Mouse (Mus musculus): Measurements from ENCODE around the gene Hcfc1r1. TPM values are rescaled to one million over a fixed set of nuclear protein-coding genes. Genes with fewer than 3 reads are reported as not detected.

Hcfc1r1 gene
- 122 and 166 TPM in 2 replicates for polyA plus RNA-seq (2015; fragmentation: Nextera tagmentation; extraction: Ambion mirVana)

DNA sequence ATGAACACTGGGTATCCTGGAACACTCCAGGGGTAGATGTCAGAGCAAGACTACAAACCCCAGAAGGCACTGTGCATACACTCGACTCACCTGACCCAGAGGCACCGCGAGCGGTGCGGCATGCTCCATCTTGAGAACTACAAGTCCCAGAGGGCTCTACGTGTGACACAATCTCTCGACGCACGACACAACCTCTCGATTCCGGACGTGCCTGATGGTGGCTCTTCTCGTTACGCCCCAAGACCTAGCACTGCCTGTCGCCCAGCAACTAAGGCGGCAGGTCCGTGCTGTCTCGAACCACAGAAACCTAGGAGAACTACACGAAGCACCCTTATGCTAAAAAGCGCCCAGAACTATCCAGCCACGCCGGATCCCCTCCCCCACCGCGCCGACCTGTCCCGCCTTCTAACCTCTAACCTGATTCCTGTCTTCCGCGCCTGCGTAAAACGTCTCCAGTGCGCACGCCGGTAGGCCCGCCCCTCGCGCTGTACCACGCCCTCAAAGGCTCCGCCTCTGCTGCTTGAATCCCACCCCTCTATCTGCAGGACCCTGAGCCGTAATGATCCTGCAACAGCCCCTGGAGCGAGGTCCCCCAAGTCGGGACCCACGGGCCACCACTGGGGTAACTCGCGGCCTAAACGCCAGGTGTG, at the start of gene Hcfc1r1, which contains the start of gene Thoc6:
Gene Hcfc1r1 (plus strand): TSS at position 173 of the 650 bp plus-strand sequence.
Gene Thoc6 (minus strand): TSS at position 459 of the 650 bp plus-strand sequence.

DNA sequence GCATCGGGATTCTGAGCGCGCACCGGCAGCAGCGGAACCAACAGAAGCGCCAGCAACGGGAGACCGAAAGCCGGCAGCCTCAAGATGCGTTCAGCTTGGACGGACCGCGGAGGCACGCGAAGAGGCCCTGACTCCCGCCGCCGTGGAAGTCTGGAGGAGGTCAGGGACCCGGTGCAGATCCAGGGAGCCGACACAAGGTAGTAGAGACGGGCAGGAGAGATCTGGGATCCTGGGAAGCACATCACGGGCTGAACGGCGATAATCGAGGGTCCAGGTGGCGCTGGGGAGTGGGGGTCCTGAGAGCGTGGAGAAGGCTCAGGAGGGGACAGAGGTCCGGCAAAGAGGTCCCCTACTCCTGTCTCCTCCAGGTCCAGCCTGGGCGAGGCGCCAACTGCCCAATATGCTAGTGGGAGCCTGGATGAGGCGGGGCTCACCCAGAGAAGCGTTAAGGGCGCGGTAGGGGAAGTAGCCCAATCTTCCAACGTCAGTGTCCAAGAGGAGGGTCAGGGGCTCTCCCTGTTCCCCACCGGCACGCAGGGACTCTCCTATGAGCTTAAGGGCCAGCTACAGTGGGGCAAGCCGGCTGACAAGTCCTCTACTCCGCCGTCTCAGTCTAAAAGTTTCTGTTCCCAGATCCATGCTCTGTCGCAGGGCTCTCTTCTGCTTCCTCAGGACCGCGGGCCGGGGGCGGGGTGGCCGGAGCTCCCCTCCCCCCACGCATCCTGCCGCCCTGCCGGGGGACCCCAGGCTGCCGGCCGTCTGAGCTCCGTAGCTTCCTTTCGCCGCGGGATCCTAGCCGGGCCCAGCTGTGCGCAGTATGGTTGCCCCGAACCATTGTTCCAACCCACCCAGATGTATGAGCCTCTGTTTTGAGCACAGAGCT, 28.5 kb upstream of the Hcfc1r1 start, which contains the start of gene Mmp25:
Gene Mmp25 (minus strand): TSS at position 665 of the 883 bp plus-strand sequence.

DNA sequence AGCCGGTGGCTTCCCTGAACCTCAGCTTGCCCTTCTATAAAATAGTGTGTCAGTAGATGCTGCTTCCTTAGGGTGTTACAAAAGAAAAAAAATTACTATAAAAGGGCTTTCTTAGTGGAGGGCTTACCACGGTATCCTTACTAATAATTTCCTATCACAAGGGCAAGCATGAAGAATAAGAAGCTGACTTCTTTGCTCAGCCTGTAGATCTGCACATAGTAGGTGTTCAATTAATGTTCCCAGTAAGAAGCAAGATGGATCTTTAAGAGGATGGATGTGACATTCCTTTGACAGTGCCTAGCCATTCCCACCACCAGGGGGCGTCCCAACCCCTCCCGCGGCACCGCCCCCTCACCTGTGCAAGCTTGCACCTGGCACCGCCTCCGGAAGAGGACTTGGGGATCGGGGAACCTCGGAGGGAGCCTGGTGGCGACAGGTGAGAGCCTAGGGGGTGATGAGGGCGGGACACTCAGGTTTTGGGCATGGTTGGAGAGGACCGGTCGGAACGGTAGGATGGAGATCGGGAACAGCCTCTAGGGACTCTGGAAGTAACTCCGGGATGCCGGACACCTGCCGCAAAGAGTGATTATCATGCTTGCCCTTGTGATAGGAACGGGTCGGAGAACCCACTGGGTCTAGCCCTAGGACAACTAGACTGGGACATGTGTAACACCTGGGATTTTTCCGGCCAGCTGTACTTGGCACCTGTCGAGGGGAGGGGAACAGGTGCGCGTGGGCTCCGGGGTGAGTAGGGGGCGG, 13.1 kb upstream of the Hcfc1r1 start, which contains the start of gene Bicdl2:
Gene Bicdl2 (plus strand): TSS at position 390 of the 759 bp plus-strand sequence.

DNA sequence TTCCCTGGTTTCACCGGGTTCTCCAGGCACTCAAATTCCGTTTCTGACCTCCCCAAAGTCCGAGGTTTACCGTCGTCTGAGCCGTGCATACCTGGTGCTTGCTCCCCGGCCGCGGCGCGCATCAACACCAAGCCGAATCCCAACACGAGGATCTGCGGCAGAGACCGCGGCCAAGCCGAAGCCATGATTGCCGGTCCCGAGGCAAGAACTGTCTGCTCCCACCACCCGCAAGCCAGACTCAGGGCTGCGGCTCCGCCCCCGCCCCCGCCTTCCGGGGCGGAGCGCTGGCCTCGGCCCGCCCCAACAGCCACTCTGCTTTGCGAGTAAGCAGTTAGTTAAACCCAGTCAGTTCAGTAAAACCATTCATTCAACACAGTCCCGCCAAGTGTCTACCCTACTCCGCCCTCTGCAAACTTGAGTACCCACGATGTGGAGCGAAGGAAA, 3.9 kb downstream of the Hcfc1r1 start, which contains the start of gene Tnfrsf12a:
Gene Tnfrsf12a (minus strand): TSS at position 233 of the 444 bp plus-strand sequence.

DNA sequence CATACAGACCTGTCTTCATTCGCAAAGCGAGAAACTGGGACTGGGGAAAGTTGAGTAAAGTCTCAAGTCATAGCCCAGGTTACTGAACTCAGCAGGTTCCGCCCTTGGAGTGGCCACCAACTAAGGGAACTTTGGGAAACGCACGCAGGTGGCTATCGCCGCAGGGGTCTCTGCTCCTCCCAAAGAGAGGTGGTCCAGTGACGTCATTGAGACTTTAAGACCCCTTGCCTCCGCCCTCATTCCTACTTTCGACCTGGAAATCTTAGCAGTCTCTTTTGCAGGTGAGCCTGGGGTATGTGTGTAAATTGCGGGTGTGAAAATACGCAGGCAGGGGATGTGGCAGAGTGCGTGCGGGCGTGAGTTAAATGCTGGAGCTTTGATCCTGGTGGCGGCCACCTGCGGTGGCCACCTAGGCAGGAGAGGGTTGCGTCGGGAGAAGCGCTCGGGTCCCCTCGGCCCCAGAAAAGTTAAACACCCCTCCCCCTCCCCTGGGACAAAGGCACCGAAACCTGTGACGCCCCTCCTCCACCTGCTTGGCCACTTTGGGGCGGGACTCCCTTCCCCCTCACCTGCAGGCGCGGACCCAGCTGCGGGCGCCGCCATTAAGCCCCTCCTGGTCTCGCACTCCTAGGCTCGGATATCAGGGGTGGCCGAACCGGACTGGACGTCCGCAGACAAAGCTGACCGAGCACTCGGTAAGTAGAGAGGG, 5.9 kb downstream of the Hcfc1r1 start, which contains the start of gene Cldn6:
Gene Cldn6 (plus strand): TSS at position 123 of the 709 bp plus-strand sequence.

DNA sequence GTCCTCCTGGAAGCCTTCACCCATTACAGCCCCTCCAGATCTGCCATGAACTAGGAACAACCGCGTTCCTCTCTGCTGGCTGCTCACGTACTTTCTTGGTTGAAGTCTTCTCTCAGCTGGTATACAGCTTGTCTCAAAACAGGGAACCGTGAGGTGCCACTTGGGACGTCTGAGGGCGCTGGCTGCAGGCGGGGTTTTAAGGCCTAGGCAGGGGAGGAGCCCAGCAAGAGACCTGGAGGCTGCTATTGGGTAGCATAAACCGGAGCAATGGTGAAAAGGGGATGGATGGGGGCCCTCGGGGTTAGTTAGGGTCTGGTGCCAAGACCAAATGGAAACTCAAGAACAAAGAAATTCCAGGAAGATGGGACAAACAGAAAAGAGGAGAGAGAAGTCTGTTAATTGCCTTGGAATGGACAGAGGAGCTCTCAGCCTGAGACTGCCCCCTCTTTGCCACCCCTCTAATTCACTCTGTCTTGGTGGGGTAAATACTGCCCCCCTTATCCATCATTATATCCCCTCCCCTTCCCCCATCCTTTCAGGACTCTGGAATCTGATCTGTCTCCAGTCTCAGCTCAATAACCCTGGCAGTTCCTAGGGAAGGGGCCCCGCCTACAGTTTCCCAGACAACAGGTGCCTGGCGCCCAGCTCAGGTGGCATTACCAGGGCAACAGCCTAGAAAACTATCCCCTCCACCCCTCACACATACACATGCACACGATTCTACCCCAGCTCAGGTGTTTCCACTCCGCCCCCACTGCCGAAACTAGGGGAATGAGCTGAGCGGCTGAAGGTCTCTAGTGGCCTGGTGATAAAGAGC, 10.7 kb downstream of the Hcfc1r1 start, which contains the start of gene Cldn9:
Gene Cldn9 (minus strand): TSS at position 171 of the 817 bp plus-strand sequence.

DNA sequence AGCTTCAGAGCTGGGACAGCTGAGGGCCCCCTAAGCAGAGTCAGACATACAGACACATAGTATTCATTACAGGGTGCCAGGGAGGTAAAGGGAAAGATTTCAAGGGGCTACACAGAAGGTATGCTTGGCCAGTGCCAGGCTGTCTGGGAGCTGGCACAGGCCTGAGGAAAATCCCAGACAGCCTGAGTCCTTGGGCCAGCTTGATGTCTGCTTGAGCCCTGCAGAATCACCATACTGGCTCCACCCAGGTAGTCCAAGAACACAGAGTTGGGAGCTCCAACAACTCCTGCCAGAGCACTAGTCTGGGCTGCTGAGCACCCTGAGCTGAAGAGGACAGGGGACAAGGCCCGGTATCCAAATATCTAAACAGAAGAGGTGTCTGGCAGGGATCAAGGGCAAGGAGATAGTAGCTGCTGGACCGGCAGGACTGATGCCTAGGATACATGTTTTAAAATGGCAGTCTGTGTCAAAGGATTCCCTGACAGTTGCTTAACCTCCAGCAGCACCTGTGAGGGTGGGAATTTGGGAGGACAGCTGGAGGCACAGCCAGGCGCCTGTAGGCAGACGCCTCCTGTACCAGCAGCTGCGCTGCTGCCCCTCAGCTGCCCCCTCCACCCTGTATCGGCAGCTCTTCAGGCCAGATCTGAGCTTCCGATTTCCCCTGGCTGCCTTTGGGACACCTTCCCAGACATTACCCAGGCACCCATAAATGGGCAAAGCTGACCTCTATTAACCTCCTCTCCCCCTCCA, 49.2 kb downstream of the Hcfc1r1 start, which contains the start of gene 1520401A03Rik:
Gene 1520401A03Rik (minus strand): TSS at position 408 of the 750 bp plus-strand sequence.

Other genes with a start within 250 kb of the Hcfc1r1 start
- gene Vmn2r117, start 193.9 kb upstream of the Hcfc1r1 start, polyA plus RNA-seq (2015; fragmentation: Nextera tagmentation; extraction: Ambion mirVana) = not detected in 2 replicates
- gene Zfp213, start 109.4 kb upstream of the Hcfc1r1 start, polyA plus RNA-seq (2015; fragmentation: Nextera tagmentation; extraction: Ambion mirVana) = 13.5 and 13.7 TPM in 2 replicates
- gene Zfp13, start 74.1 kb upstream of the Hcfc1r1 start, polyA plus RNA-seq (2015; fragmentation: Nextera tagmentation; extraction: Ambion mirVana) = 10.3 and 13.2 TPM in 2 replicates
- gene Zscan10, start 72.7 kb upstream of the Hcfc1r1 start, polyA plus RNA-seq (2015; fragmentation: Nextera tagmentation; extraction: Ambion mirVana) = not detected in 2 replicates
- 0.25 and 0.30 TPM in 2 replicates for gene Mmp25, start 28.3 kb upstream of the Hcfc1r1 start, polyA plus RNA-seq (2015; fragmentation: Nextera tagmentation; extraction: Ambion mirVana)
- 0.30 TPM in 1 of 2 replicates, not detected in the other for gene Bicdl2, start 13.1 kb upstream of the Hcfc1r1 start, polyA plus RNA-seq (2015; fragmentation: Nextera tagmentation; extraction: Ambion mirVana)
- 19.0 and 25.0 TPM in 2 replicates for gene Thoc6, start 286 bp downstream of the Hcfc1r1 start, polyA plus RNA-seq (2015; fragmentation: Nextera tagmentation; extraction: Ambion mirVana)
- gene Tnfrsf12a, start 3.9 kb downstream of the Hcfc1r1 start, polyA plus RNA-seq (2015; fragmentation: Nextera tagmentation; extraction: Ambion mirVana) = 61.5 and 84.3 TPM in 2 replicates
- 0.36 and 3.4 TPM in 2 replicates for gene Cldn6, start 5.7 kb downstream of the Hcfc1r1 start, polyA plus RNA-seq (2015; fragmentation: Nextera tagmentation; extraction: Ambion mirVana)
- 1.0 and 3.0 TPM in 2 replicates for gene Cldn9, start 10.4 kb downstream of the Hcfc1r1 start, polyA plus RNA-seq (2015; fragmentation: Nextera tagmentation; extraction: Ambion mirVana)
- gene 1520401A03Rik, start 49.2 kb downstream of the Hcfc1r1 start, polyA plus RNA-seq (2015; fragmentation: Nextera tagmentation; extraction: Ambion mirVana) = 1.2 and 3.5 TPM in 2 replicates
- 12.8 and 16.6 TPM in 2 replicates for gene Pkmyt1, start 52.7 kb downstream of the Hcfc1r1 start, polyA plus RNA-seq (2015; fragmentation: Nextera tagmentation; extraction: Ambion mirVana)
- 17.0 and 21.6 TPM in 2 replicates for gene Paqr4, start 67.3 kb downstream of the Hcfc1r1 start, polyA plus RNA-seq (2015; fragmentation: Nextera tagmentation; extraction: Ambion mirVana)
- gene Kremen2, start 72.2 kb downstream of the Hcfc1r1 start, polyA plus RNA-seq (2015; fragmentation: Nextera tagmentation; extraction: Ambion mirVana) = 0.19 and 0.54 TPM in 2 replicates
- gene Flywch1, start 98.0 kb downstream of the Hcfc1r1 start, polyA plus RNA-seq (2015; fragmentation: Nextera tagmentation; extraction: Ambion mirVana) = 51.5 and 54.6 TPM in 2 replicates
- 28.8 and 51.4 TPM in 2 replicates for gene Flywch2, start 112.5 kb downstream of the Hcfc1r1 start, polyA plus RNA-seq (2015; fragmentation: Nextera tagmentation; extraction: Ambion mirVana)
- gene Srrm2, start 116.9 kb downstream of the Hcfc1r1 start, polyA plus RNA-seq (2015; fragmentation: Nextera tagmentation; extraction: Ambion mirVana) = 291 and 447 TPM in 2 replicates
- 1,156 and 1,274 TPM in 2 replicates for gene Elob, start 155.5 kb downstream of the Hcfc1r1 start, polyA plus RNA-seq (2015; fragmentation: Nextera tagmentation; extraction: Ambion mirVana)
- not detected in 2 replicates for gene Prss33, start 162.5 kb downstream of the Hcfc1r1 start, polyA plus RNA-seq (2015; fragmentation: Nextera tagmentation; extraction: Ambion mirVana)
- gene Prss32, start 170.3 kb downstream of the Hcfc1r1 start, polyA plus RNA-seq (2015; fragmentation: Nextera tagmentation; extraction: Ambion mirVana) = not detected in 2 replicates
- gene Prss41, start 170.6 kb downstream of the Hcfc1r1 start, polyA plus RNA-seq (2015; fragmentation: Nextera tagmentation; extraction: Ambion mirVana) = 0.52 and 0.57 TPM in 2 replicates
- not detected in 2 replicates for gene Prss21, start 194.5 kb downstream of the Hcfc1r1 start, polyA plus RNA-seq (2015; fragmentation: Nextera tagmentation; extraction: Ambion mirVana)
- gene Dcpp1, start 207.3 kb downstream of the Hcfc1r1 start, polyA plus RNA-seq (2015; fragmentation: Nextera tagmentation; extraction: Ambion mirVana) = not detected in 2 replicates
- not detected in 2 replicates for gene Dcpp2, start 207.3 kb downstream of the Hcfc1r1 start, polyA plus RNA-seq (2015; fragmentation: Nextera tagmentation; extraction: Ambion mirVana)
- gene Dcpp3, start 243.9 kb downstream of the Hcfc1r1 start, polyA plus RNA-seq (2015; fragmentation: Nextera tagmentation; extraction: Ambion mirVana) = not detected in 2 replicates

Data from adrenal gland, postnatal 0 days (tissue).